Mouse (Mus musculus): Measurements from ENCODE around the gene Slc44a4. TPM values are rescaled to one million over a fixed set of nuclear protein-coding genes. Genes with fewer than 3 reads are reported as not detected.
A peak's percentile ranks its signal among the peaks of the same experiment; 100 is the strongest.

Gene Slc44a4
- polyA plus RNA-seq, 2 experiments, result 0.09 TPM; not detected in 1

GRCm38 (mm10) chr17:34949553-34949969 is 35.3 kb downstream of the Slc44a4 start:
- Histone ChIP-seq H3K9me3 (ENCODE audit: control insufficient read depth, low read length) (no peaks in the 10 kb centered on the region), H3K4me1 (ENCODE audit: control insufficient read depth, insufficient read depth, low read length) (peaks cover 9% of the 10 kb centered on the region), H3K27ac (replicated peaks; ENCODE audit: low read depth, low read length) (no peak overlapping the region), H3K27me3 (ENCODE audit: control insufficient read depth, insufficient read depth, low read length) (no peaks in the 10 kb centered on the region), H3K36me3 (ENCODE audit: control insufficient read depth, insufficient read depth, low read length) (peaks cover 23% of the 10 kb centered on the region), H3K9ac (ENCODE audit: low read depth, low read length, severe bottlenecking) (no peak overlapping the region), H3K4me2 (replicated peaks; ENCODE audit: low read depth, low read length, severe bottlenecking) (no peak overlapping the region), H3K4me3 (replicated peaks; ENCODE audit: low read length) (no peak overlapping the region)
- TF ChIP-seq POLR2A (IDR thresholded peaks at IDR 0.05; ENCODE audit: borderline replicate concordance, extremely low read depth, insufficient read depth, insufficient read length), result no peak
- no peak for DNase-seq (ENCODE audit: low spot score)
- ATAC-seq (ENCODE audit: low FRiP score, low read depth), result no peak
- WGBS, result 31% methylated on average over 4 of the region's 4 CpGs

GRCm38 (mm10) chr17:34950514-34951455 is 36.5 kb downstream of the Slc44a4 start:
- Histone ChIP-seq H3K4me1 (ENCODE audit: control insufficient read depth, insufficient read depth, low read length) (peaks cover 9% of the 10 kb centered on the region), H3K9me3 (ENCODE audit: control insufficient read depth, low read length) (no peaks in the 10 kb centered on the region), H3K4me3 (replicated peaks; ENCODE audit: low read length) (peak overlapping the region; percentile 98), H3K27ac (replicated peaks; ENCODE audit: low read depth, low read length) (peak overlapping the region; percentile 95), H3K27me3 (ENCODE audit: control insufficient read depth, insufficient read depth, low read length) (peaks cover 4% of the 10 kb centered on the region; the same call in 1 of the 2 replicates), H3K36me3 (ENCODE audit: control insufficient read depth, insufficient read depth, low read length) (peaks cover 23% of the 10 kb centered on the region), H3K9ac (ENCODE audit: low read depth, low read length, severe bottlenecking) (peak overlapping the region; percentile 99), H3K4me2 (replicated peaks; ENCODE audit: low read depth, low read length, severe bottlenecking) (peak overlapping the region; percentile 89)
- no peak for TF ChIP-seq POLR2A (IDR thresholded peaks at IDR 0.05; ENCODE audit: borderline replicate concordance, extremely low read depth, insufficient read depth, insufficient read length)
- ATAC-seq (ENCODE audit: low FRiP score, low read depth), result no peak
- DNase-seq (ENCODE audit: low spot score), result no peak
- WGBS, result 18% methylated on average over 10 of the region's 10 CpGs

- H3K9ac ChIP-seq (ENCODE audit: low read depth, low read length, severe bottlenecking), result peak overlapping the region; percentile 99
- H3K4me1 ChIP-seq (ENCODE audit: control insufficient read depth, insufficient read depth, low read length), result peaks cover 9% of the 10 kb centered on the region
- H3K27ac ChIP-seq (replicated peaks; ENCODE audit: low read depth, low read length), result peak overlapping the region; percentile 95
- DNase-seq (ENCODE audit: low spot score) (no peak), ATAC-seq (ENCODE audit: low FRiP score, low read depth) (no peak; the same call in 1 of the 2 replicates)
- peak overlapping the region; percentile 98 for H3K4me3 ChIP-seq (replicated peaks; ENCODE audit: low read length)
- H3K4me2 ChIP-seq (replicated peaks; ENCODE audit: low read depth, low read length, severe bottlenecking), result peak overlapping the region; percentile 89
- no peaks in the 10 kb centered on the region for H3K9me3 ChIP-seq (ENCODE audit: control insufficient read depth, low read length)
- no peak for TF ChIP-seq POLR2A (IDR thresholded peaks at IDR 0.05; ENCODE audit: borderline replicate concordance, extremely low read depth, insufficient read depth, insufficient read length)
- H3K27me3 ChIP-seq (ENCODE audit: control insufficient read depth, insufficient read depth, low read length), result peaks cover 7% of the 10 kb centered on the region; the same call in 1 of the 2 replicates
- WGBS, result under 1% methylated on average over 29 of the region's 29 CpGs
- peaks cover 23% of the 10 kb centered on the region for H3K36me3 ChIP-seq (ENCODE audit: control insufficient read depth, insufficient read depth, low read length)
Measured at GRCm38 (mm10) chr17:34951636-34952377, 37.5 kb downstream of the Slc44a4 start.

GRCm38 (mm10) chr17:34952378-34953040 is 38.2 kb downstream of the Slc44a4 start:
- Histone ChIP-seq H3K4me3 (replicated peaks; ENCODE audit: low read length) (peak overlapping the region; percentile 98), H3K9ac (ENCODE audit: low read depth, low read length, severe bottlenecking) (peak overlapping the region; percentile 99), H3K27me3 (ENCODE audit: control insufficient read depth, insufficient read depth, low read length) (peaks cover 7% of the 10 kb centered on the region; the same call in 1 of the 2 replicates), H3K27ac (replicated peaks; ENCODE audit: low read depth, low read length) (peak overlapping the region; percentile 95), H3K9me3 (ENCODE audit: control insufficient read depth, low read length) (no peaks in the 10 kb centered on the region), H3K4me1 (ENCODE audit: control insufficient read depth, insufficient read depth, low read length) (peaks cover 9% of the 10 kb centered on the region), H3K36me3 (ENCODE audit: control insufficient read depth, insufficient read depth, low read length) (peaks cover 23% of the 10 kb centered on the region), H3K4me2 (replicated peaks; ENCODE audit: low read depth, low read length, severe bottlenecking) (peak overlapping the region; percentile 89)
- 1% methylated on average over 23 of the region's 23 CpGs for WGBS
- TF ChIP-seq POLR2A (IDR thresholded peaks at IDR 0.05; ENCODE audit: borderline replicate concordance, extremely low read depth, insufficient read depth, insufficient read length), result peak; percentile 99
- ATAC-seq (ENCODE audit: low FRiP score, low read depth), result peak; percentile 87
- peak; percentile 78 for DNase-seq (ENCODE audit: low spot score)

Data from limb, embryonic 14.5 days (tissue).